Mouse (Mus musculus): Measurements from ENCODE around the gene L3hypdh. TPM values are rescaled to one million over a fixed set of nuclear protein-coding genes. Genes with fewer than 3 reads are reported as not detected.

Gene L3hypdh
- polyA plus RNA-seq, 1 experiment from 2014 or later = 7.6 TPM

GRCm38 (mm10) chr12:72085024-72085328 is 263 bp downstream of the L3hypdh start:
- peak; percentile 4 for ATAC-seq (ENCODE audit: insufficient read depth)
- WGBS (ENCODE audit: insufficient replicate concordance) = under 1% methylated on average over 31 of the region's 31 CpGs

GRCm38 (mm10) chr12:72084261-72085023 is 797 bp downstream of the L3hypdh start:
- Histone ChIP-seq H3K9ac (peak overlapping the region; percentile 46), H3K4me2 (peak overlapping the region; percentile 88), H3K9me3 (replicated peaks) (no peaks in the 10 kb centered on the region), H3K36me3 (replicated peaks) (no peaks in the 10 kb centered on the region), H3K4me3 (replicated peaks) (peak overlapping the region; percentile 86), H3K27me3 (peaks cover 33% of the 10 kb centered on the region), H3K27ac (replicated peaks) (peak overlapping the region; percentile 80), H3K4me1 (replicated peaks) (peaks cover 30% of the 10 kb centered on the region)
- peak; percentile 12 for ATAC-seq (ENCODE audit: insufficient read depth)
- 9% methylated on average over 46 of the region's 46 CpGs for WGBS (ENCODE audit: insufficient replicate concordance)

More at GRCm38 (mm10) chr12:72085024-72085328, 263 bp downstream of the L3hypdh start:
- H3K9ac ChIP-seq = peak overlapping the region; percentile 46; the same call in 1 of the 2 replicates
- peak overlapping the region; percentile 86 for H3K4me3 ChIP-seq (replicated peaks)
- H3K27me3 ChIP-seq = peaks cover 33% of the 10 kb centered on the region
- no peaks in the 10 kb centered on the region for H3K36me3 ChIP-seq (replicated peaks)
- H3K27ac ChIP-seq (replicated peaks) = peak overlapping the region; percentile 80
- peaks cover 30% of the 10 kb centered on the region for H3K4me1 ChIP-seq (replicated peaks)
- H3K9me3 ChIP-seq (replicated peaks) = no peaks in the 10 kb centered on the region
- peak overlapping the region; percentile 88 for H3K4me2 ChIP-seq

GRCm38 (mm10) chr12:72083265-72083664 is 2.0 kb downstream of the L3hypdh start:
- WGBS (ENCODE audit: insufficient replicate concordance) = 58% methylated on average over 9 of the region's 9 CpGs

GRCm38 (mm10) chr12:72082370-72082769 is 2.9 kb downstream of the L3hypdh start:
- H3K9me3 ChIP-seq (replicated peaks) = no peaks in the 10 kb centered on the region
- H3K27me3 ChIP-seq = peaks cover 33% of the 10 kb centered on the region
- no peak for ATAC-seq (ENCODE audit: insufficient read depth)
- H3K4me1 ChIP-seq (replicated peaks) = peaks cover 30% of the 10 kb centered on the region
- H3K9ac ChIP-seq = no peak overlapping the region
- H3K27ac ChIP-seq (replicated peaks) = no peak overlapping the region
- no peak overlapping the region; the same call in 1 of the 2 replicates for H3K4me3 ChIP-seq (replicated peaks)
- H3K4me2 ChIP-seq = peak overlapping the region; percentile 53
- 20% methylated on average over 18 of the region's 18 CpGs for WGBS (ENCODE audit: insufficient replicate concordance)
- no peaks in the 10 kb centered on the region for H3K36me3 ChIP-seq (replicated peaks)

More at GRCm38 (mm10) chr12:72083265-72083664, 2.0 kb downstream of the L3hypdh start:
- Histone ChIP-seq H3K4me3 (replicated peaks) (no peak overlapping the region), H3K36me3 (replicated peaks) (no peaks in the 10 kb centered on the region), H3K4me1 (replicated peaks) (peaks cover 30% of the 10 kb centered on the region), H3K9ac (no peak overlapping the region), H3K4me2 (no peak overlapping the region), H3K27ac (replicated peaks) (no peak overlapping the region), H3K27me3 (peaks cover 33% of the 10 kb centered on the region), H3K9me3 (replicated peaks) (no peaks in the 10 kb centered on the region)
- ATAC-seq (ENCODE audit: insufficient read depth) = no peak

GRCm38 (mm10) chr12:72081961-72082360 is 3.3 kb downstream of the L3hypdh start:
- no peaks in the 10 kb centered on the region for H3K9me3 ChIP-seq (replicated peaks)
- H3K4me1 ChIP-seq (replicated peaks) = peaks cover 30% of the 10 kb centered on the region
- H3K9ac ChIP-seq = no peak overlapping the region
- WGBS (ENCODE audit: insufficient replicate concordance) = 33% methylated on average over 3 of the region's 3 CpGs
- H3K27me3 ChIP-seq = peaks cover 33% of the 10 kb centered on the region
- no peak for ATAC-seq (ENCODE audit: insufficient read depth)
- H3K4me2 ChIP-seq = 0 out of 2 replicates have a peak overlapping the region, but pooled peaks have one; percentile 53
- no peak overlapping the region for H3K4me3 ChIP-seq (replicated peaks)
- H3K36me3 ChIP-seq (replicated peaks) = no peaks in the 10 kb centered on the region
- no peak overlapping the region for H3K27ac ChIP-seq (replicated peaks)

- peak; percentile 37; the same call in 1 of the 2 replicates for ATAC-seq (ENCODE audit: insufficient read depth)
- Histone ChIP-seq H3K4me3 (replicated peaks) (no peak overlapping the region), H3K4me1 (replicated peaks) (peaks cover 7% of the 10 kb centered on the region), H3K27ac (replicated peaks) (no peak overlapping the region), H3K4me2 (no peak overlapping the region), H3K27me3 (peaks cover 13% of the 10 kb centered on the region), H3K9me3 (replicated peaks) (no peaks in the 10 kb centered on the region), H3K36me3 (replicated peaks) (peaks cover 5% of the 10 kb centered on the region), H3K9ac (no peak overlapping the region)
- WGBS (ENCODE audit: insufficient replicate concordance) = 66% methylated on average over 3 of the region's 3 CpGs
Observed at GRCm38 (mm10) chr12:72078248-72078647, 7.0 kb downstream of the L3hypdh start.

- ATAC-seq (ENCODE audit: insufficient read depth) = peak; percentile 63
- no peak within 1 kb of the TSS for H3K27ac ChIP-seq (replicated peaks)
- H3K4me3 ChIP-seq (replicated peaks) = peak within 1 kb of the TSS; percentile 58
- peaks cover 5% of the 10 kb centered on the region for H3K36me3 ChIP-seq (replicated peaks)
- H3K4me1 ChIP-seq (replicated peaks) = peaks cover 15% of the 10 kb centered on the region
- peak within 1 kb of the TSS; percentile 82 for H3K4me2 ChIP-seq
- no peaks in the 10 kb centered on the region for H3K9me3 ChIP-seq (replicated peaks)
- under 1% methylated on average over 94 of the region's 94 CpGs for WGBS (ENCODE audit: insufficient replicate concordance)
- no peak within 1 kb of the TSS for H3K9ac ChIP-seq
- H3K27me3 ChIP-seq = peaks cover 61% of the 10 kb centered on the region
Observed at GRCm38 (mm10) chr12:72070327-72071269, 14.6 kb downstream of the L3hypdh start, which contains the start of gene Gpr135. Gene Gpr135 (minus strand): TSS chr12:72071125.

GRCm38 (mm10) chr12:72069626-72070326 is 15.5 kb downstream of the L3hypdh start:
- no peaks in the 10 kb centered on the region for H3K9me3 ChIP-seq (replicated peaks)
- WGBS (ENCODE audit: insufficient replicate concordance) = 5% methylated on average over 40 of the region's 40 CpGs
- ATAC-seq (ENCODE audit: insufficient read depth) = peak; percentile 31; the same call in 1 of the 2 replicates
- peaks cover 66% of the 10 kb centered on the region for H3K27me3 ChIP-seq
- H3K4me1 ChIP-seq (replicated peaks) = peaks cover 15% of the 10 kb centered on the region
- H3K9ac ChIP-seq = no peak overlapping the region
- peak overlapping the region; percentile 58 for H3K4me3 ChIP-seq (replicated peaks)
- H3K4me2 ChIP-seq = peak overlapping the region; percentile 82
- peaks cover 5% of the 10 kb centered on the region for H3K36me3 ChIP-seq (replicated peaks)
- H3K27ac ChIP-seq (replicated peaks) = no peak overlapping the region

- no peak overlapping the region for H3K4me2 ChIP-seq
- no peak overlapping the region for H3K27ac ChIP-seq (replicated peaks)
- H3K9ac ChIP-seq = no peak overlapping the region
- H3K27me3 ChIP-seq = 0 out of 2 replicates have a peak, but pooled peaks cover 3% of the 10 kb centered on the region
- no peak overlapping the region for H3K4me3 ChIP-seq (replicated peaks)
- H3K36me3 ChIP-seq (replicated peaks) = no peaks in the 10 kb centered on the region
- 63% methylated on average over 1 of the region's 1 CpGs for WGBS (ENCODE audit: insufficient replicate concordance)
- H3K4me1 ChIP-seq (replicated peaks) = no peaks in the 10 kb centered on the region
- H3K9me3 ChIP-seq (replicated peaks) = no peaks in the 10 kb centered on the region
- no peak for ATAC-seq (ENCODE audit: insufficient read depth)
Observed at GRCm38 (mm10) chr12:72057780-72058179, 27.5 kb downstream of the L3hypdh start.

GRCm38 (mm10) chr12:72053851-72054250 is 31.4 kb downstream of the L3hypdh start:
- Histone ChIP-seq H3K36me3 (replicated peaks) (no peaks in the 10 kb centered on the region), H3K9ac (no peak overlapping the region), H3K27ac (replicated peaks) (no peak overlapping the region), H3K4me2 (no peak overlapping the region), H3K4me1 (replicated peaks) (no peaks in the 10 kb centered on the region), H3K9me3 (replicated peaks) (no peaks in the 10 kb centered on the region), H3K4me3 (replicated peaks) (no peak overlapping the region), H3K27me3 (0 out of 2 replicates have a peak, but pooled peaks cover 6% of the 10 kb centered on the region)
- WGBS (ENCODE audit: insufficient replicate concordance) = 38% methylated on average over 6 of the region's 6 CpGs
- ATAC-seq (ENCODE audit: insufficient read depth) = no peak

Measured in liver, embryonic 15.5 days (tissue).